Mouse (Mus musculus) forebrain, embryonic 14.5 days (tissue): ENCODE measurements around the gene Slc38a9. TPM values are rescaled to one million over a fixed set of nuclear protein-coding genes. Genes with fewer than 3 reads are reported as not detected.

Source experiments
- ATAC-seq: fragments of 200-750 bp; cut with Nextera tagmentation; 2 replicates; pipeline ENCODE4 v1.8.0; 2017; ENCODE audit warnings: mild to moderate bottlenecking, moderate library complexity
- DNase-seq: peaks from one replicate; pipeline ENCODE4 v3.0.0-alpha.2; 2015; ENCODE audit warnings: low spot score
- H3K27ac ChIP-seq: fragments of 300-500 bp; sonication (generic); 2 replicates; pipeline ENCODE4 v1.5.1; 2014; ENCODE audit warnings: low read depth, mild to moderate bottlenecking, control low read depth, low read length, moderate library complexity
- H3K27me3 ChIP-seq: fragments of 300-500 bp; sonication (generic); replicated peaks from 2 replicates; pipeline ENCODE4 v1.6.1; 2014; ENCODE audit warnings: low read length, control low read depth, mixed read lengths; ENCODE audit not compliant: control insufficient read depth, insufficient read depth
- H3K36me3 ChIP-seq: fragments of 300-500 bp; sonication (generic); 2 replicates; pipeline ENCODE4 v1.6.1; 2014; ENCODE audit warnings: low read length, control low read depth; ENCODE audit not compliant: control insufficient read depth, insufficient read depth
- H3K4me1 ChIP-seq: fragments of 300-500 bp; sonication (generic); 2 replicates; pipeline ENCODE4 v1.6.1; 2014; ENCODE audit warnings: antibody characterized with exemption, low read length, control low read depth; ENCODE audit not compliant: control insufficient read depth, insufficient read depth
- H3K4me2 ChIP-seq: fragments of 300-500 bp; sonication (generic); 2 replicates; pipeline ENCODE4 v1.6.1; 2014; ENCODE audit warnings: mild to moderate bottlenecking, control low read depth, low read length
- H3K4me3 ChIP-seq: fragments of 300-500 bp; sonication (generic); 2 replicates; pipeline ENCODE4 v1.5.1; 2014; ENCODE audit warnings: low read depth, low read length, control low read depth
- H3K9ac ChIP-seq: fragments of 300-500 bp; sonication (generic); 2 replicates; pipeline ENCODE4 v1.6.1; 2014; ENCODE audit warnings: mild to moderate bottlenecking, low read length, control low read depth, moderate library complexity
- H3K9me3 ChIP-seq: fragments of 300-500 bp; sonication (generic); replicated peaks from 2 replicates; pipeline ENCODE4 v1.6.1; 2016; ENCODE audit warnings: low read length, control low read depth, mixed read lengths; ENCODE audit not compliant: control insufficient read depth
- WGBS: fragments of 180-500 bp; shearing (Covaris S2); extraction: QIAGEN DNeasy Blood & Tissue Kit; methylation state at CpG from one replicate; pipeline ENCODE4 v1.1.7; 2014; 5-methylcytosine and 5-hydroxymethylcytosine counted together
- polyA plus RNA-seq: library from polyadenylated mRNA; unstranded; fragments of >200 nt; fragmentation: Nextera tagmentation; extraction: Ambion mirVana; gene quantifications from 2 replicates; pipeline ENCODE4 v1.2.1, GENCODE M21; 2014

Gene Slc38a9
- polyA plus RNA-seq, 1 experiment from 2014 or later: 16.8 TPM

- H3K4me3 ChIP-seq: no peak overlapping the region
- WGBS: 81% methylated on average over 7 of the region's 7 CpGs
- H3K9me3 ChIP-seq: no peaks in the 10 kb centered on the region
- ATAC-seq: no peak
- H3K27ac ChIP-seq: no peak overlapping the region
- H3K27me3 ChIP-seq: no peaks in the 10 kb centered on the region
- no peak overlapping the region for H3K4me2 ChIP-seq
- no peaks in the 10 kb centered on the region for H3K36me3 ChIP-seq
- no peaks in the 10 kb centered on the region for H3K4me1 ChIP-seq
- no peak overlapping the region for H3K9ac ChIP-seq
- no peak for DNase-seq
Observed at GRCm38 (mm10) chr13:112785305-112785704, 124.8 kb downstream of the Slc38a9 start.

DNA sequence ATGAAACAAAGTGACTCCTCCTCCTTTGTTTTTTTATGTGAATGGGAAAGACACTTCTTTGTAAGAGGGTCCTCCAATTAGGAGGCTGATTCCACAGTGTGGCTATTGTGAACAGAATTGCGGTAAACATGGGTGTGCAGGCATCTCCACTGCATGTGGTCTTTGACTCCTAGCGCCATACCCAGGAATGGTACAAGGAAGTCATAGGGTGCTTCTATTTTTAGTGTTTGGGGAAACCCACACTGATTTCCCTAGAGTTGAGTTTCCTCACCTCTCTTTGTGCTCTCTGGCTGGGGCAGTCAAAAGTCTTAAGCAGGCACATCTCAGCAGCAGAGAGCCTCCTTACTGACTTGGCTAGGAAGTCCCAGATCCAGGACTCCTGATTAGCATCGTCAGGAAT, 125.6 kb downstream of the Slc38a9 start:
- no peak overlapping the region for H3K9ac ChIP-seq
- 25% methylated on average over 3 of the region's 3 CpGs for WGBS
- no peaks in the 10 kb centered on the region for H3K36me3 ChIP-seq
- DNase-seq (no peak), ATAC-seq (no peak)
- H3K4me2 ChIP-seq: no peak overlapping the region
- no peak overlapping the region for H3K4me3 ChIP-seq
- H3K9me3 ChIP-seq: no peaks in the 10 kb centered on the region
- H3K4me1 ChIP-seq: no peaks in the 10 kb centered on the region
- H3K27me3 ChIP-seq: no peaks in the 10 kb centered on the region
- H3K27ac ChIP-seq: no peak overlapping the region

GRCm38 (mm10) chr13:112786942-112787533, 126.5 kb downstream of the Slc38a9 start:
- ATAC-seq: no peak
- Histone ChIP-seq H3K4me3 (no peak overlapping the region), H3K9ac (no peak overlapping the region), H3K4me1 (no peaks in the 10 kb centered on the region), H3K36me3 (no peaks in the 10 kb centered on the region), H3K4me2 (no peak overlapping the region), H3K27ac (no peak overlapping the region), H3K9me3 (no peaks in the 10 kb centered on the region), H3K27me3 (no peaks in the 10 kb centered on the region)
- 76% methylated on average over 10 of the region's 10 CpGs for WGBS
- no peak for DNase-seq

Other genes starting within 250 kb of the Slc38a9 start
- gene Il6st, start 196.7 kb upstream of the Slc38a9 start, polyA plus RNA-seq: 9.8 and 12.6 TPM in 2 replicates
- gene Il31ra, start 66.4 kb upstream of the Slc38a9 start, polyA plus RNA-seq: 0.11 and 0.30 TPM in 2 replicates
- gene Ddx4, start 8.3 kb upstream of the Slc38a9 start, polyA plus RNA-seq: 0.70 and 0.93 TPM in 2 replicates
- gene Plpp1, start 140.0 kb downstream of the Slc38a9 start, polyA plus RNA-seq: 39.5 and 41.2 TPM in 2 replicates